Mouse (Mus musculus) CD8-positive naive resting alpha-beta T cell, adult 2 months (primary cell): ENCODE data around the gene Cisd1.
A peak's percentile ranks its signal among the peaks of the same experiment; 100 is the strongest.

Experiments used
- DNase-seq, 2 experiments: peaks; one replicate each; pipeline ENCODE4 v3.0.0; 2022; ENCODE audit warnings: low read depth in 2 of 2, low spot score in 2 of 2

Cisd1 gene

GRCm38 (mm10) chr10:71349290-71349689 is 4.5 kb upstream of the Cisd1 start:
- DNase-seq: no peak

GRCm38 (mm10) chr10:71348637-71349280 is 4.0 kb upstream of the Cisd1 start:
- DNase-seq: no peak

- DNase-seq: no peak
These were observed 3.3 kb upstream of the Cisd1 start for GRCm38 (mm10) chr10:71347964-71348636.

GRCm38 (mm10) chr10:71347509-71347949 is 2.8 kb upstream of the Cisd1 start, which contains the start of gene Ipmk:
TSS of gene Ipmk (plus strand) at chr10:71347763.
- DNase-seq: peak; percentile 87 to 91

GRCm38 (mm10) chr10:71346722-71347508 is 2.2 kb upstream of the Cisd1 start:
- DNase-seq: peak; percentile 72 to 76

- DNase-seq: no peak
These were observed 1.4 kb upstream of the Cisd1 start for GRCm38 (mm10) chr10:71346106-71346505.

GRCm38 (mm10) chr10:71343567-71344265 is 1.0 kb downstream of the Cisd1 start:
- no peak for DNase-seq

GRCm38 (mm10) chr10:71343130-71343529 is 1.6 kb downstream of the Cisd1 start:
- no peak for DNase-seq

GRCm38 (mm10) chr10:71342030-71342805 is 2.5 kb downstream of the Cisd1 start:
- DNase-seq: no peak

GRCm38 (mm10) chr10:71341290-71341689 is 3.5 kb downstream of the Cisd1 start:
- no peak for DNase-seq

GRCm38 (mm10) chr10:71340195-71340594 is 4.6 kb downstream of the Cisd1 start:
- no peak for DNase-seq

- no peak for DNase-seq
These were observed 5.3 kb downstream of the Cisd1 start for GRCm38 (mm10) chr10:71339463-71339862.

GRCm38 (mm10) chr10:71338156-71338905 is 6.4 kb downstream of the Cisd1 start:
- DNase-seq: no peak

- no peak for DNase-seq
These were observed 7.0 kb downstream of the Cisd1 start for GRCm38 (mm10) chr10:71337733-71338132.

GRCm38 (mm10) chr10:71332859-71333258 is 11.9 kb downstream of the Cisd1 start:
- DNase-seq: no peak

- no peak for DNase-seq
These were observed 12.4 kb downstream of the Cisd1 start for GRCm38 (mm10) chr10:71332376-71332775.

- no peak for DNase-seq
These were observed 12.8 kb downstream of the Cisd1 start for GRCm38 (mm10) chr10:71331908-71332307.

- DNase-seq: no peak
These were observed 14.7 kb downstream of the Cisd1 start for GRCm38 (mm10) chr10:71330070-71330469.

GRCm38 (mm10) chr10:71329295-71329694 is 15.5 kb downstream of the Cisd1 start:
- no peak for DNase-seq

- DNase-seq: no peak
These were observed 15.9 kb downstream of the Cisd1 start for GRCm38 (mm10) chr10:71328870-71329269.
